Mouse (Mus musculus) lung, adult 2 months (tissue): ENCODE results near the gene 2510039O18Rik.

ENCODE experiments used
- CTCF ChIP-seq: fragments of 200-500 bp; IDR thresholded peaks from 2 replicates; pipeline ENCODE4 v1.5.1; 2011; ENCODE audit warnings: mild to moderate bottlenecking, low read length, control low read depth; ENCODE audit not compliant: insufficient read depth
- POLR2A ChIP-seq: fragments of 200-500 bp; IDR thresholded peaks from 2 replicates; pipeline ENCODE4 v1.6.1; 2011; ENCODE audit warnings: low read depth, mild to moderate bottlenecking, control low read depth, low read length, borderline replicate concordance; ENCODE audit errors: extremely low read depth

- TF ChIP-seq CTCF = no peak
- no peak for TF ChIP-seq POLR2A
Observed at GRCm38 (mm10) chr4:147965712-147966111, 25.0 kb downstream of the 2510039O18Rik start.
